Mouse (Mus musculus) CH12.LX (cell line): Measurements from ENCODE around the gene Snrpd3. TPM values are rescaled to one million over a fixed set of nuclear protein-coding genes. Genes with fewer than 3 reads are reported as not detected.

Source experiments
- DNase-seq: peaks from one replicate; pipeline ENCODE4 v3.0.0-alpha.2; 2013; ENCODE audit errors: extremely low read depth
- H3K27ac ChIP-seq: 2 replicates; pipeline ENCODE4 v1.5.1; 2012; ENCODE audit warnings: low read depth, mild to moderate bottlenecking, control low read depth, moderate library complexity; ENCODE audit not compliant: insufficient read depth
- H3K27me3 ChIP-seq: replicated peaks from 2 replicates; pipeline ENCODE3; 2012; ENCODE audit warnings: inconsistent platforms
- H3K36me3 ChIP-seq, 2 experiments: replicated peaks in 1 of 2; 2 replicates each; pipeline versions ENCODE3 to v1.6.1; 2012; ENCODE audit warnings: inconsistent platforms in 1 of 2, low read length in 1 of 2, mild to moderate bottlenecking in 1 of 2, mixed read lengths in 1 of 2, moderate library complexity in 1 of 2; ENCODE audit not compliant: control insufficient read depth in 1 of 2, insufficient read depth in 1 of 2
- H3K4me1 ChIP-seq, 2 experiments: 2 replicates each; pipeline ENCODE4 v1.6.1; 2012; ENCODE audit warnings: inconsistent platforms in 1 of 2, moderate library complexity in 1 of 2; ENCODE audit not compliant: insufficient read depth in 2 of 2, control insufficient read depth in 1 of 2
- H3K4me2 ChIP-seq: 2 replicates; pipeline ENCODE4 v1.6.1; 2012; ENCODE audit warnings: low read depth, mild to moderate bottlenecking, control low read depth; ENCODE audit not compliant: poor library complexity, insufficient read depth, severe bottlenecking
- H3K4me3 ChIP-seq, 3 experiments: fragments of 150-350 bp in 1 of 3; sonication (generic) in 1 of 3; replicated peaks in 1 of 3; 2 replicates each; pipeline versions ENCODE3 to v1.5.1; 2011 to 2012; ENCODE audit warnings: low read depth in 2 of 3, low read length in 2 of 3, mild to moderate bottlenecking in 2 of 3, moderate library complexity in 2 of 3, control low read depth in 1 of 3, improper control_type of control experiment in 1 of 3, inconsistent platforms in 1 of 3, mixed read lengths in 1 of 3; ENCODE audit not compliant: poor library complexity in 1 of 3
- H3K79me2 ChIP-seq: replicated peaks from 2 replicates; pipeline ENCODE4 v1.6.1; 2012; ENCODE audit warnings: mild to moderate bottlenecking, moderate library complexity; ENCODE audit not compliant: control insufficient read depth, poor library complexity, insufficient read depth, severe bottlenecking; ENCODE audit errors: extremely low read depth
- H3K9ac ChIP-seq: 2 replicates; pipeline ENCODE4 v1.6.1; 2012; ENCODE audit warnings: low read depth, mild to moderate bottlenecking, control low read depth, moderate library complexity; ENCODE audit not compliant: insufficient read depth
- H3K9me3 ChIP-seq: replicated peaks from 2 replicates; pipeline ENCODE3; 2012; ENCODE audit warnings: low read length, inconsistent platforms, mixed read lengths
- CHD1 ChIP-seq: IDR thresholded peaks from 2 replicates; pipeline ENCODE4 v1.6.1; 2012; ENCODE audit warnings: low read depth, low read length, improper control_type of control experiment, inconsistent platforms
- CHD2 ChIP-seq: IDR thresholded peaks from 2 replicates; pipeline ENCODE4 v1.6.1; 2011; ENCODE audit warnings: low read length, improper control_type of control experiment
- ELF1 ChIP-seq: IDR thresholded peaks from 2 replicates; pipeline ENCODE4 v1.6.1; 2014; ENCODE audit warnings: low read depth, mild to moderate bottlenecking, inconsistent platforms, low read length, improper control_type of control experiment
- ETS1 ChIP-seq: conservative IDR thresholded peaks from 2 replicates; pipeline ENCODE4 v1.6.1; 2012; ENCODE audit warnings: low read depth, mild to moderate bottlenecking, inconsistent platforms, low read length, improper control_type of control experiment, moderate library complexity
- HCFC1 ChIP-seq: IDR thresholded peaks from 2 replicates; pipeline ENCODE4 v1.6.1; 2012; ENCODE audit warnings: low read depth, mild to moderate bottlenecking, inconsistent platforms, low read length, improper control_type of control experiment
- IRF4 ChIP-seq: IDR thresholded peaks from 2 replicates; pipeline ENCODE4 v1.6.1; 2014; ENCODE audit warnings: low read depth, mild to moderate bottlenecking, inconsistent platforms, low read length, improper control_type of control experiment
- JUN ChIP-seq: IDR thresholded peaks from 2 replicates; pipeline ENCODE4 v1.6.1; 2011; ENCODE audit warnings: low read depth, mild to moderate bottlenecking, low read length, improper control_type of control experiment, moderate library complexity; ENCODE audit not compliant: insufficient read depth
- JUND ChIP-seq: conservative IDR thresholded peaks from 2 replicates; pipeline ENCODE4 v1.6.1; 2011; ENCODE audit warnings: low read depth, low read length, improper control_type of control experiment
- KAT2A ChIP-seq: IDR thresholded peaks from 2 replicates; pipeline ENCODE4 v1.6.1; 2012; ENCODE audit warnings: low read length, improper control_type of control experiment, inconsistent platforms; ENCODE audit not compliant: insufficient replicate concordance
- MAFK ChIP-seq: IDR thresholded peaks from 2 replicates; pipeline ENCODE4 v1.6.1; 2011; ENCODE audit warnings: low read length, improper control_type of control experiment; ENCODE audit not compliant: insufficient replicate concordance
- MAZ ChIP-seq: IDR thresholded peaks from 2 replicates; pipeline ENCODE4 v1.6.1; 2012; ENCODE audit warnings: low read depth, mild to moderate bottlenecking, inconsistent platforms, low read length, improper control_type of control experiment, moderate library complexity
- MEF2A ChIP-seq: IDR thresholded peaks from 2 replicates; pipeline ENCODE4 v1.6.1; 2014; ENCODE audit warnings: low read depth, mild to moderate bottlenecking, inconsistent platforms, low read length, improper control_type of control experiment, borderline replicate concordance
- MXI1 ChIP-seq: IDR thresholded peaks from 2 replicates; pipeline ENCODE4 v1.6.1; 2011; ENCODE audit warnings: mild to moderate bottlenecking, low read depth, low read length, improper control_type of control experiment
- NELFE ChIP-seq: IDR thresholded peaks from 2 replicates; pipeline ENCODE4 v1.6.1; 2011; ENCODE audit warnings: low read depth, low read length, improper control_type of control experiment
- PAX5 ChIP-seq: IDR thresholded peaks from 2 replicates; pipeline ENCODE4 v1.6.1; 2012; ENCODE audit warnings: low read length, inconsistent platforms, mixed read lengths
- POLR2A ChIP-seq: IDR thresholded peaks from 2 replicates; pipeline ENCODE4 v1.6.1; 2011; ENCODE audit warnings: low read depth, mild to moderate bottlenecking, improper control_type of control experiment, low read length
- POLR2AphosphoS2 ChIP-seq: IDR thresholded peaks from 2 replicates; pipeline ENCODE4 v1.6.1; 2011; ENCODE audit warnings: low read depth, low read length, improper control_type of control experiment
- RAD21 ChIP-seq: IDR thresholded peaks from 2 replicates; pipeline ENCODE4 v1.6.1; 2011; ENCODE audit warnings: low read depth, mild to moderate bottlenecking, low read length, improper control_type of control experiment, moderate library complexity
- SIN3A ChIP-seq: IDR thresholded peaks from 2 replicates; pipeline ENCODE4 v1.6.1; 2012; ENCODE audit warnings: low read length, improper control_type of control experiment, inconsistent platforms
- SMC3 ChIP-seq: IDR thresholded peaks from 2 replicates; pipeline ENCODE4 v1.6.1; 2011; ENCODE audit warnings: low read depth, low read length, improper control_type of control experiment
- TCF12 ChIP-seq: IDR thresholded peaks from 2 replicates; pipeline ENCODE4 v1.6.1; 2014; ENCODE audit warnings: low read depth, mild to moderate bottlenecking, inconsistent platforms, low read length, improper control_type of control experiment
- UBTF ChIP-seq: IDR thresholded peaks from 2 replicates; pipeline ENCODE4 v1.6.1; 2012; ENCODE audit warnings: low read depth, mild to moderate bottlenecking, inconsistent platforms, low read length, improper control_type of control experiment, moderate library complexity
- USF1 ChIP-seq: IDR thresholded peaks from 2 replicates; pipeline ENCODE4 v1.6.1; 2014; ENCODE audit warnings: low read depth, mild to moderate bottlenecking, inconsistent platforms, low read length, improper control_type of control experiment
- USF2 ChIP-seq: conservative IDR thresholded peaks from 2 replicates; pipeline ENCODE4 v1.6.1; 2011; ENCODE audit warnings: low read depth, low read length, improper control_type of control experiment
- ZKSCAN1 ChIP-seq: IDR thresholded peaks from 2 replicates; pipeline ENCODE4 v1.6.1; 2012; ENCODE audit warnings: low read depth, inconsistent platforms, low read length, improper control_type of control experiment, borderline replicate concordance
- ZNF384 ChIP-seq: IDR thresholded peaks from 2 replicates; pipeline ENCODE4 v1.6.1; 2012; ENCODE audit warnings: low read depth, low read length, improper control_type of control experiment, inconsistent platforms
- dilution Hi-C: fragments of 300-500 bp; cut with MboI; formaldehyde crosslinking; loops from 2 replicates; pipeline ENCODE4 v1.14.3; 2020; ENCODE audit warnings: low sequenced_read_pairs; ENCODE audit not compliant: extremely low pct_unique_long_range_greater_than_20kb, extremely low pct_ligation_motif_present
- in situ Hi-C: fragments of 300-500 bp; cut with MboI; formaldehyde crosslinking; loops from 3 replicates; pipeline ENCODE4 v1.14.3; 2019; ENCODE audit warnings: low sequenced_read_pairs, low pct_ligation_motif_present, low pct_unique_long_range_greater_than_20kb, mixed read lengths
- polyA plus RNA-seq: library from polyadenylated mRNA; unstranded; fragments of >175 nt; gene quantifications from 2 replicates; pipeline ENCODE4 v1.2.1, GENCODE M21; 2012; ENCODE audit warnings: low read depth; ENCODE audit not compliant: insufficient read length
- total RNA-seq, 2 experiments: library from RNA; depleted of rRNA; stranded (reverse); fragments of 300-350 nt in 1 of 2; fragments of >200 nt in 1 of 2; gene quantifications; 2 replicates each; pipeline ENCODE4 v1.2.3; 2012 to 2014

Snrpd3 gene
- total and polyA plus RNA-seq, 3 experiments: 57.8 to 554 (median 101) TPM

- H3K9me3 ChIP-seq: no peaks in the 10 kb centered on the region
- H3K4me1 ChIP-seq: peaks cover 13 to 32% of the 10 kb centered on the region in 2 experiments
- dilution Hi-C loops: no loop called here
- DNase-seq: no peak
- H3K27me3 ChIP-seq: peaks cover 20% of the 10 kb centered on the region
- TF ChIP-seq IRF4: no peak
- no peak for TF ChIP-seq USF2
- TF ChIP-seq ELF1: no peak
- no peak for TF ChIP-seq CHD1
- TF ChIP-seq MAZ: no peak
- no peak for TF ChIP-seq ETS1
- TF ChIP-seq ZKSCAN1: no peak
- TF ChIP-seq TCF12: no peak
- no peak for TF ChIP-seq JUN
- no peak for TF ChIP-seq CHD2
- no peak for TF ChIP-seq PAX5
- no peak for TF ChIP-seq JUND
- no peak for TF ChIP-seq SIN3A
- no peak for TF ChIP-seq USF1
- no peak for TF ChIP-seq POLR2A
- no peak for TF ChIP-seq KAT2A
- TF ChIP-seq HCFC1: no peak
- TF ChIP-seq SMC3: no peak
- H3K4me2 ChIP-seq: no peak overlapping the region
- H3K9ac ChIP-seq: no peak overlapping the region
- H3K36me3 ChIP-seq: no peaks in the 10 kb centered on the region
- H3K4me3 ChIP-seq: no peak overlapping the region
- no peak overlapping the region for H3K27ac ChIP-seq
- no peaks in the 10 kb centered on the region for H3K79me2 ChIP-seq
- in situ Hi-C loops: no loop called here
Measured at GRCm38 (mm10) chr10:75562596-75562995, 45.2 kb downstream of the Snrpd3 start.

GRCm38 (mm10) chr10:75564687-75565265, 47.4 kb downstream of the Snrpd3 start:
- H3K4me3 ChIP-seq: no peak overlapping the region
- dilution Hi-C loops (no loop called here), in situ Hi-C loops (no loop called here)
- no peaks in the 10 kb centered on the region for H3K79me2 ChIP-seq
- no peak overlapping the region for H3K27ac ChIP-seq
- DNase-seq: no peak
- no peak overlapping the region for H3K9ac ChIP-seq
- no peak for TF ChIP-seq TCF12
- TF ChIP-seq SMC3: no peak
- TF ChIP-seq ZNF384: no peak
- TF ChIP-seq MXI1: no peak
- TF ChIP-seq POLR2A: no peak
- no peak for TF ChIP-seq USF1
- TF ChIP-seq MEF2A: no peak
- no peak for TF ChIP-seq UBTF
- no peak for TF ChIP-seq USF2
- TF ChIP-seq MAFK: no peak
- TF ChIP-seq NELFE: no peak
- no peak for TF ChIP-seq JUND
- no peak for TF ChIP-seq POLR2AphosphoS2
- TF ChIP-seq MAZ: no peak
- no peak for TF ChIP-seq ETS1
- TF ChIP-seq RAD21: no peak
- TF ChIP-seq PAX5: no peak
- H3K9me3 ChIP-seq: no peaks in the 10 kb centered on the region
- H3K4me2 ChIP-seq: no peak overlapping the region
- peaks cover 16% of the 10 kb centered on the region for H3K27me3 ChIP-seq
- H3K36me3 ChIP-seq: no peaks in the 10 kb centered on the region
- H3K4me1 ChIP-seq: peaks cover 2 to 19% of the 10 kb centered on the region in 2 experiments
